Mouse (Mus musculus) T-helper 17 cell (primary cell): ENCODE data around the gene Tnik.

Experiments
- in situ Hi-C, 2 experiments: fragments of 300-600 bp; cut with MboI, MseI; formaldehyde crosslinking; loops; 1 replicate in 1 of 2; 2 replicates in 1 of 2; pipeline ENCODE4 v1.15.1; 2025; ENCODE audit warnings: high pct_unique_total_duplicates in 2 of 2

The Tnik gene

DNA sequence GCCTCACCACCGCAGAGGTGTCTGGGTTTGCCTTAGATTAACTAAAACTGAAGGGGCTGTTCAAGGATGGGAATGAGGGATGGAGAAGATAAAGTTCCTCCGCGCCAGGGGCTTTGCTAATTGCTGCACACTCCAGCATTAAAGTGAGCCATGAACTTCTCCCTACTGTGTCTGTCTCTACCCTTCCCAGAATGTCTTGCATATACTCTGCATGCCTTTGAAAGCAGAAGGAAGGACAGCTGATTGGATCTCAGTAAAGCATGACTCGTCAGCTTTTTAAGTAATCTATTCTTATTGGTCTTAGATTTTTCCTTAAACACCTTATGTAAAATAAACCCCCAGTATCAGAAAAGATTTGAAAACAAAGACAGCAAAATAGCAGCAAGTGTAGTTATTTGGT lies 203.7 kb downstream of the Tnik start:
- in situ Hi-C loops: no loop called here

- in situ Hi-C loops: no loop called here
Observed at GRCm38 (mm10) chr3:28467148-28467754, 204.2 kb downstream of the Tnik start.

DNA sequence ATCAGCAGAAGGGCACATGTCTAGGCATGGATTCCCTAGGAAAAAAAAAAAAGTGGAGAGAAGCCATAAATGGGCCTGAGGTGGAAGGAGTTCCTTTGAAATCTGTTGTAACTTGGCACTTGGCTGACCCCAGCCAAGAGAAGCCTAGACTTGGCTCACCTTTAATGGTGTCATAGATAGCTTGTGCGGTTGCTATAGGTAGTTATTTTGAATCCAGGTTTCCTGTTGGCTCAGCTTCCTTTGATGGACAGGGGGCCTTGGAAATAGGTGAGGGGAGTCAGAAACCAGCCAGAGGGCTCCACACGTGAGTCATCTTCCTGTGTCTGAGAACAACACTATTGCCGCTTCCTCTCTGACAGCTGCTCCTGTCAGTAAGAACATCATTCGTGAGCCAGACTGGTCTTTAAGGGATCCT lies 204.9 kb downstream of the Tnik start:
- in situ Hi-C loops: no loop called here

- in situ Hi-C loops: no loop called here
Observed at GRCm38 (mm10) chr3:28473439-28473838, 210.4 kb downstream of the Tnik start.

GRCm38 (mm10) chr3:28477373-28477772 lies 214.4 kb downstream of the Tnik start:
- in situ Hi-C loops: no loop called here

DNA sequence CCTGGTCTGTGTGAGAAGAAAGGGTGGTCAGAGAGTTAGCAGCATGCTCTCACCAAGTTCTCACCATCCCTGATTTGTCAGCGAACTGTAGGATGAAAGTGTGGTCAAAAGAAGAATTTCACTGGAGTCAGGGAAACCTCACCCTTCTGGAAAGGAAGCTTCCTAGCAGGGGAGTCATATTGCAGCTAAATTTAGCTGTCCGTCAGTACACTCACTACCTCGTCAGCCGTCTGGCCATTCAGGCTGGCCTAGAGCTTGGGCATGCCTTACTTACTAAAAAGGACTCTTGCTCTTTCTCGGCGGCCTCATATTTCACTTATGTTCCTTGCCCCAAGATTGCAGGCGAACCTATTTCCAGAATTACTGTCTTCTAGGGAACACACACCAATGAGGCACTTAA lies 222.7 kb downstream of the Tnik start:
- in situ Hi-C loops: no loop called here

DNA sequence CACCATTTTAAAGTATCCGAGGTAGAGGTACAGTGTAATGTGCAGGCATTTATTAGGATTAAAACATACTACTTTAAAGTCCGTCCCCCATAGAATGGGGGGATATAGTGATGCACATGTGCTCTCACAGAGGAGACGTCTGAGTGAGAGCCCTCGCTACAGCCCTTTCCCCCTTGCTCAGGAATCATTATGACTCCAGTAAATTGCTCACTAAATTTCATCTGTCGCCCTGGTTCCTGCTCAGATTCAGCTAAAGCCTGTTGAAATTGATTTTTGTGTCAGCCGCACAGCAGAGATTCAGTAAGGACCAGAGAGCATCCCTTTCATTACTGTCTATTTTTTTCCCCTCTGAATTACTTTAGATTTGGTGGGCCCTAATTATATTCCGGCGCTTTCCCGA lies 224.4 kb downstream of the Tnik start:
- in situ Hi-C loops: no loop called here

- in situ Hi-C loops: no loop called here
Observed at GRCm38 (mm10) chr3:28491085-28492041, 228.3 kb downstream of the Tnik start.

GRCm38 (mm10) chr3:28496806-28497502 lies 233.9 kb downstream of the Tnik start:
- in situ Hi-C loops: loop anchor here in 1 of 2 experiments (5.0 kb wide), 1 partner anchor 50 kb away; no protein-coding TSS in a partner anchor

GRCm38 (mm10) chr3:28497503-28497857 lies 234.5 kb downstream of the Tnik start:
- in situ Hi-C loops: loop anchor here in 1 of 2 experiments (5.0 kb wide), 1 partner anchor 50 kb away; no protein-coding TSS in a partner anchor

DNA sequence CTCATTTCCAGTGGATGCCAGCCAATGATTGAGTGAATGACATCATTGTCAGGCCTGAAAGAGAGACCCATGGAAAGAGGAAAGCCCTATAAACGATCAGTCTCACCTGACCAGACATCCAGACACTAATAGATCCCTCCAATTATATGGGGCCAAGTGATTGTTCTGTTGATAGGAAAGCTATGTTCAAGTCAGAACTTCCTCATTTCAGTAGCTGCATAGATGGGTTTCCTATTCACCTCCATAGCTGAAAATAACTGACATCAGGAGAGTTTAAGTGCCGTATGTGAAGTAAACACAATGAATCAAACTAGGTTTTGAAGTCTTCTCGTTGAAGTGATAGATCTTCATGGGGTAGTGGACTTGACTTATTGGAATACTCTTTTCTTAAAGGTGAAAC lies 239.7 kb downstream of the Tnik start:
- in situ Hi-C loops: no loop called here

- in situ Hi-C loops: no loop called here
Observed at GRCm38 (mm10) chr3:28509337-28509935, 246.4 kb downstream of the Tnik start.

GRCm38 (mm10) chr3:28523004-28523482 lies 260.0 kb downstream of the Tnik start:
- in situ Hi-C loops: no loop called here

DNA sequence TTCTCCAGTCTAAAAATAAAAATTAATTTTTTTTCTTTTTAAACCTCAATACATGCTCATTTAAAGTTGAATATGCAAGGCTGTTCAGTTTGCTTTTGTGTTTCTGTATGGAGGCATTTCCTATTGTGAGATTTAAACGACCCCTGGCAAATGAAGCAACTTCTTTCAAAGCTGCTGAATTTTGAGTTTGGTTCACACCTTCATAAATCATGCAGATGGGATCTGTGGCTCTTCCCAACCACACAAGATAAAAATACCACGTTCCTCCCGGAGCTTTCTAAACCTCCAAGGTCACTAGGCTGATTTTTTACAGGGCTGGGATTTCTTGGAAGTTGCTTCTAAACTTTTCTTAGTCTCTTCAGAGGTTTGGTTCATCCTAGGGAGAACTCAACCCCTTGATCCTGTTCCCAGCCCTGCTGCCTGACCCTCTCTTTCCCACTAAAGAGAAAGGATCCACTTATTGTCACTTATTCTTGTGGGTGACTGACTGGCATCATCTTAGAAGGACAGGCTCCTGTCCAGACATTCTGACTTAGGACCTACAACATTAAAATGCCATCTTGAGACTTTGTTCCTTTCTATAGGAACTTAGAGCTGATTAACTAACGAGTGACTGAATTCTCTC lies 260.6 kb downstream of the Tnik start:
- in situ Hi-C loops: no loop called here

DNA sequence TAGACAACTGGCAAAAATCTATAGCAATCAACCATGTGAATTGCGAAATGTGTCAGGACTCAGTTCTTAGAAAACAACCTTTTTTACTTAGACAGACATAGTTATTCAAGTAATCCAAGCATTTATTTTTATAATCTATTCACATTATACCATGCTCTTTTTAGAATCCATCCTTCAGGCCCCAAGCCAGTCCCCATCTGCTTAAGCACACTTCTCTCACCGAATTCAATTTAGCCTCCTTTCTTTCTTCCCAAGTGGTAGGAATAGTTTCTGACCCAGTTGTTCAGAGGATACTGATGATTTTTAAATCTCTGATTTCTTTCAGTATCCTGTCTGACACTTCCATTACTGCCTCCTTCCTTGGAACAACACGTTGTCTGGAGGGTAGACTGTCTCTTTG lies 261.5 kb downstream of the Tnik start:
- in situ Hi-C loops: no loop called here

GRCm38 (mm10) chr3:28526671-28527070 lies 263.7 kb downstream of the Tnik start:
- in situ Hi-C loops: no loop called here

DNA sequence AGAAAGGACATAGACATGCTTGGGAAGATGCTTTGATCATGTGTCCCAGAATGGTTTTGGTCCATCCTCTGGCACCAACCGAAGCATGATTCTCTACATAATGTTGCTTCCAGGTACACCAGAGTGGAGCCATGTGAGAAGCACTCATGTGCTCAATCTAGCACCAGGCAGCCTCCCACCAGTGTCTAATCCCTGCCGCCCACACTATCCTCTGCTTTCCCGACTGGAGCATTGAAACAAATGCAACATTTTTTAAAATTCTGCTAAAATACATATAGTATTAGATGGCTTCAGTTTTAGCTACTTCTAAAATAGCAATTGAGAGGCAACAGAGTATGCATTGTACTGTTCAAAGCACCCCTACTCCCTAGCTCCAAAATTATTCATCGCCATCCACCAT lies 264.2 kb downstream of the Tnik start:
- in situ Hi-C loops: no loop called here

GRCm38 (mm10) chr3:28529548-28529947 lies 266.5 kb downstream of the Tnik start:
- in situ Hi-C loops: no loop called here

DNA sequence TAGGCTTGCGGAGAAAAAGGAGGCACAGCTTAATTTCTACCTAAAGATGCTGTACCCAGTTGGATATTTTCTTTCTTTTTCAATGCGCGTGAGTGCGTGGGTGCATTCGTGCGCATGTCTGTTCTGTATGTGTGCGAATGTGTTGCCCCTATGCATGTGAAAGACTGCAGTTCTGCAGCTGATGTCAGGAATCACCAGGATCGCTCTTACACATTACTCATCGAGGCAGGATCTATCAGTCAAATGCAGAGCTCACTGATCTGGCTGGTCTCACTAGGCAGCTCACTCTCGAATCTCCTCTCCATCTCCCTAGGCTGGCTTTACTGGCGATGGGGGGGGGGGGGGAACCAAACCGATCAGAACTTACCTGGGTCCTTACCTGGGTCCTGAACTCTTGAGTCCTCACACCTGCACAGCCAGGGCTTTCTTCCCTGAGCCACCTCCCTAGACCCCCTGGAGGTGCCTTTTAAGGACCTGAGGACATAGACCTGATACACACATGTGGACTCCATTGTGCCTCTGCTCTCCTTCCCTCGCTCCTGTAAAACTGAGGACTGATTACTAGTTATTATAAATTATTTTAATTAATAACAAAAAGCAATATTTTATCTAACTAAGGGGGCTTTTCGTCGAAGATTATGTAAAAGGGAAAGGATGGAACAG lies 268.4 kb downstream of the Tnik start:
- in situ Hi-C loops: no loop called here

DNA sequence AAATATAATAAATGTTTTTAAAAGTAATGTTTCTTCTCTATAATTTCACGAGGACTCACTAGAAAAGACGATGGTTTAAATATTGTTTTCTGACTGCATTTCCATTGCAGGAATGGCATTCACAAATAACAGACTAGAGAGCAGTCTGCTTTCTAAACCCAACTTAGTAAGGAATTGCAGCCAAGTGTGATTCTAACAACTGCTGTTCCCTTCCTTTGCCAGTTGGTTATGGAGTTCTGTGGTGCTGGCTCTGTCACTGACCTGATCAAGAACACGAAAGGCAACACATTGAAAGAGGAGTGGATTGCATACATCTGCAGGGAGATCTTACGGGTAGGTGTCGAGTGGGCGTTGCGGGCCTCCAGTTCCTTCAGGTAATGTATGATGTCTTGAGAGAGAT lies 269.7 kb downstream of the Tnik start:
- in situ Hi-C loops: no loop called here

- in situ Hi-C loops: loop anchor here in 1 of 2 experiments (5.0 kb wide), 1 partner anchor 278 kb away; the partner anchor contains the start of gene Tnik
Observed at GRCm38 (mm10) chr3:28540121-28540520, 277.1 kb downstream of the Tnik start.
